Mouse (Mus musculus): ENCODE measurements around the gene Psg18. TPM values are rescaled to one million over a fixed set of nuclear protein-coding genes. Genes with fewer than 3 reads are reported as not detected.

Psg18 gene
- not detected in 2 replicates for polyA plus RNA-seq (2012; rRNA removed)

GRCm38 (mm10) chr7:18354909-18355308 is at the start of gene Psg18:
Psg18 (minus strand) TSS chr7:18355009.

Other genes with a start within 250 kb of the Psg18 start
- gene Igfl3, start 178.5 kb downstream of the Psg18 start, polyA plus RNA-seq (2012; rRNA removed): not detected in 2 replicates
- gene Mill1, start 109.7 kb downstream of the Psg18 start, polyA plus RNA-seq (2012; rRNA removed): 0.03 TPM in 1 of 2 replicates, not detected in the other
- not detected in 2 replicates for gene Psg28, start 77.0 kb upstream of the Psg18 start, polyA plus RNA-seq (2012; rRNA removed)
- not detected in 2 replicates for gene Psg26, start 129.2 kb upstream of the Psg18 start, polyA plus RNA-seq (2012; rRNA removed)
- not detected in 2 replicates for gene Psg25, start 177.3 kb upstream of the Psg18 start, polyA plus RNA-seq (2012; rRNA removed)
- gene Psg27, start 212.3 kb upstream of the Psg18 start, polyA plus RNA-seq (2012; rRNA removed): not detected in 2 replicates

All from stomach, adult 2 months (tissue).